Mouse (Mus musculus) left cerebral cortex, postnatal 10 days (tissue): ENCODE measurements around the gene Platr25. TPM values are rescaled to one million over a fixed set of nuclear protein-coding genes. Genes with fewer than 3 reads are reported as not detected.

Source experiments
- microRNA-seq: library from miRNA; unstranded; fragments of <30 nt; microRNA quantifications from one replicate; pipeline ENCODE4 v1.2.0, GENCODE M21; 2022
- total RNA-seq, 2 experiments: library from RNA; stranded (reverse); gene quantifications; 2 replicates each; pipeline ENCODE4 v1.2.3; 2021

Gene Platr25
- total RNA-seq, 2 experiments from 2014 or later: 9.9 to 10.0 TPM

Small RNA genes within 50 kb of the gene (microRNA-seq; reads per million reads assigned to microRNA genes)
- gene Gm24020 (not detected), gene Gm24588 (not detected), gene Mir713 (not detected)

Other genes with a start within 250 kb of the Platr25 start
- under 1 TPM in 1 of 2 experiments, not detected in 1; 0.79 TPM for gene Zfp935, start 202.2 kb downstream of the Platr25 start, total RNA-seq
- gene Zfp934, start 189.5 kb downstream of the Platr25 start, total RNA-seq: 1 to 10 TPM; 6.3 to 6.8 TPM
- 1 to 10 TPM; 3.3 to 3.5 TPM for gene 6720489N17Rik, start 136.5 kb downstream of the Platr25 start, total RNA-seq
- gene Gm5141, start 25.1 kb upstream of the Platr25 start, total RNA-seq: 1 to 10 TPM; 4.0 to 7.6 TPM
- gene Fbp2, start 97.7 kb upstream of the Platr25 start, total RNA-seq: under 1 TPM; 0.34 to 0.69 TPM
- gene Fbp1, start 127.6 kb upstream of the Platr25 start, total RNA-seq: under 1 TPM in 1 of 2 experiments, not detected in 1; 0.39 TPM
- 10 to 100 TPM; 62.1 to 69.1 TPM for gene 2010111I01Rik, start 204.2 kb upstream of the Platr25 start, total RNA-seq